Mouse (Mus musculus) midbrain, embryonic 14.5 days (tissue): ENCODE data around the gene Akap6. TPM values are rescaled to one million over a fixed set of nuclear protein-coding genes. Genes with fewer than 3 reads are reported as not detected.

Source experiments
- ATAC-seq: fragments of 200-750 bp; cut with Nextera tagmentation; 2 replicates; pipeline ENCODE4 v1.8.0; 2017; ENCODE audit warnings: moderate number of reproducible peaks, moderate library complexity; ENCODE audit not compliant: low FRiP score, low TSS enrichment
- DNase-seq: peaks from one replicate; pipeline ENCODE4 v3.0.0-alpha.2; 2015
- H3K27ac ChIP-seq: fragments of 300-500 bp; sonication (generic); replicated peaks from 2 replicates; pipeline ENCODE4 v1.5.1; 2014; ENCODE audit warnings: mild to moderate bottlenecking, low read depth, low read length, moderate library complexity
- H3K27me3 ChIP-seq: fragments of 300-500 bp; sonication (generic); 2 replicates; pipeline ENCODE4 v1.6.1; 2014; ENCODE audit warnings: low read length, control low read depth, mixed read lengths; ENCODE audit not compliant: control insufficient read depth, insufficient read depth
- H3K36me3 ChIP-seq: fragments of 300-500 bp; sonication (generic); 2 replicates; pipeline ENCODE4 v1.6.1; 2014; ENCODE audit warnings: low read length, control low read depth; ENCODE audit not compliant: control insufficient read depth, insufficient read depth
- H3K4me1 ChIP-seq: fragments of 300-500 bp; sonication (generic); 2 replicates; pipeline ENCODE4 v1.6.1; 2014; ENCODE audit warnings: mild to moderate bottlenecking, antibody characterized with exemption, low read length, control low read depth; ENCODE audit not compliant: control insufficient read depth, insufficient read depth
- H3K4me2 ChIP-seq: fragments of 300-500 bp; sonication (generic); 2 replicates; pipeline ENCODE4 v1.6.1; 2014; ENCODE audit warnings: mild to moderate bottlenecking, low read length, moderate library complexity
- H3K4me3 ChIP-seq: fragments of 300-500 bp; sonication (generic); replicated peaks from 2 replicates; pipeline ENCODE4 v1.5.1; 2014; ENCODE audit warnings: low read depth, low read length
- H3K9ac ChIP-seq: fragments of 300-500 bp; sonication (generic); replicated peaks from 2 replicates; pipeline ENCODE4 v1.6.1; 2014; ENCODE audit warnings: mild to moderate bottlenecking, low read length, moderate library complexity
- H3K9me3 ChIP-seq: fragments of 300-500 bp; sonication (generic); 2 replicates; pipeline ENCODE4 v1.6.1; 2016; ENCODE audit warnings: low read length, control low read depth, mixed read lengths; ENCODE audit not compliant: control insufficient read depth
- WGBS: fragments of 180-500 bp; shearing (Covaris S2); extraction: QIAGEN DNeasy Blood & Tissue Kit; methylation state at CpG from one replicate; pipeline ENCODE4 v1.1.7; 2014; 5-methylcytosine and 5-hydroxymethylcytosine counted together
- polyA plus RNA-seq: library from polyadenylated mRNA; unstranded; fragments of >200 nt; fragmentation: Nextera tagmentation; extraction: Ambion mirVana; gene quantifications from 2 replicates; pipeline ENCODE4 v1.2.1, GENCODE M21; 2014

Gene Akap6
- polyA plus RNA-seq, 1 experiment from 2014 or later, result 35.2 TPM

DNA sequence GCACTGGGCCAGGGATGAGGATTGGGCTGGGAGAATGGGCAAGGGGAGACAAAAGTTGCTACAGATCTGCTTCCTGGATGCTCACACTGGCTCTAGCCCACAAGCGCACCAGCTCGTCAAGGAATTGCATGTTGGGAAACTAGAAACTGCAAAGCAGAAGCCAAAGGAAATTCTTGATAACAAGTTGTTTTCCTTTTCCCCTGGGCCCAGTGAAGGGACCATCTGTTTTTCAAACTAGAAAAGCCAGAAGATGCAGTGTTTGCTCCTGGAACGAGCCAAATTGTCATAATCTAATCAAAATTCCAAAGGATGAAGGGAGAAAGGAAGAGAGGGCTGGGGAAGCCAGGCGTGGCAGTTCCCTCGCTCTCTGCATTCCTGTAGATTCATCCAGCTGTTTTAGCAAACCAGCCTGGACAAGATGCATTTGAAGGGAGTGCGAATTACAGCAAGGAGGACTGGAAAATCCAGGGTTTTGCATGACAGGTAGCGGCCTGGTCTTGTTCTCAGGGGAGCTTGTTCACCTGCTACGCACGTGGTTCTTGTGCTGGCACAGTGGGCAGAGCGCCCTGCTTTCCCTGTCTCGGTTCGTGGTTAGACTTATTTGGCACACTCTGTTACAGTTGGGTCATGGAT, 136.8 kb downstream of the Akap6 start:
- peaks cover 36% of the 10 kb centered on the region for H3K4me1 ChIP-seq
- 57% methylated on average over 12 of the region's 12 CpGs for WGBS
- H3K27me3 ChIP-seq, result no peaks in the 10 kb centered on the region
- H3K36me3 ChIP-seq, result 0 out of 2 replicates have a peak, but pooled peaks cover under 1% of the 10 kb centered on the region
- DNase-seq (peak; percentile 40), ATAC-seq (no peak)
- no peak overlapping the region for H3K4me3 ChIP-seq
- H3K9me3 ChIP-seq, result no peaks in the 10 kb centered on the region
- peak overlapping the region; percentile 60 for H3K27ac ChIP-seq
- no peak overlapping the region for H3K9ac ChIP-seq
- no peak overlapping the region for H3K4me2 ChIP-seq

DNA sequence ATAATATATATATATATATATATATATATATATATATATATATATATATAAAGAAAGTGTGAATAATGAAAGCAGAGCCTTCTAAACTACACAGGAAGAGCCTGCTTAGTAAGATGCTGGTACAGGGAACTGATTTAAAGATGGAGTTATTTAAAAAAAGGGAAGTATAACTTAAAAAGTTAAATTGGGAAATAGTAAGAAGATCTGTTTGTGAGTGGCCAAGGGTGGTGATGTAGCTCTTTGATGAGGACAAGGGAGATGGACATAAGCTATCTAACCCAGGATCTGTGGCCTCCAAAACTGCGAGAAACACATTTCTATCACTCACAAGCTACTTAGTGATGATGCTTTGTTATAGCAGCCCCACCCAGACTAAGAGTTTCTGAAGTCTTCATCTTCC, 146.8 kb downstream of the Akap6 start:
- no peak for DNase-seq
- no peak for ATAC-seq
- Histone ChIP-seq H3K36me3 (no peaks in the 10 kb centered on the region; the same call in 1 of the 2 replicates), H3K27ac (no peak overlapping the region), H3K4me2 (no peak overlapping the region), H3K9ac (no peak overlapping the region), H3K27me3 (no peaks in the 10 kb centered on the region), H3K4me1 (peaks cover 14% of the 10 kb centered on the region; the same call in 1 of the 2 replicates), H3K9me3 (no peaks in the 10 kb centered on the region), H3K4me3 (no peak overlapping the region)
- 90% methylated on average over 1 of the region's 1 CpGs for WGBS

DNA sequence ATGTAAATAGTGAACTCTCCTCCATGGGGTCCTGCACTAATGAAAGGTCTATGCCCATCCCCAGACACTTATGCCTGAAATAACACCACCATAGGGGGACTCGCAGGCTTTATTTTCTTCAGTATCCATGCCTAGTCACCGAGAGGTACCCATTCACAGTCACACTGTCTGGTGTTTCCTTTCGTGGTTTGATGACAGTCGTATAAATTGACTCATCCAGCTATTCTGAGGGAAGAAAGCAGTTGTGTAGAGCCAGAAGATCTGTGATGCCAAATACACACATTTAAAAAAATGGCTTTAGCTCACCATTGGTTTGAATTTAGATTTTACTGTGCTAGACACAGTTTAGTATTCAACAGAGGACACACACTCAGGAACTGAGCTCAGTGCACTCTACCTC, 147.8 kb downstream of the Akap6 start:
- H3K27ac ChIP-seq, result no peak overlapping the region
- H3K4me3 ChIP-seq, result no peak overlapping the region
- H3K27me3 ChIP-seq, result no peaks in the 10 kb centered on the region
- DNase-seq (no peak), ATAC-seq (no peak)
- H3K4me2 ChIP-seq, result no peak overlapping the region
- no peak overlapping the region for H3K9ac ChIP-seq
- H3K9me3 ChIP-seq, result no peaks in the 10 kb centered on the region
- H3K4me1 ChIP-seq, result peaks cover 17% of the 10 kb centered on the region; the same call in 1 of the 2 replicates
- H3K36me3 ChIP-seq, result no peaks in the 10 kb centered on the region; the same call in 1 of the 2 replicates
- 80% methylated on average over 4 of the region's 4 CpGs for WGBS

DNA sequence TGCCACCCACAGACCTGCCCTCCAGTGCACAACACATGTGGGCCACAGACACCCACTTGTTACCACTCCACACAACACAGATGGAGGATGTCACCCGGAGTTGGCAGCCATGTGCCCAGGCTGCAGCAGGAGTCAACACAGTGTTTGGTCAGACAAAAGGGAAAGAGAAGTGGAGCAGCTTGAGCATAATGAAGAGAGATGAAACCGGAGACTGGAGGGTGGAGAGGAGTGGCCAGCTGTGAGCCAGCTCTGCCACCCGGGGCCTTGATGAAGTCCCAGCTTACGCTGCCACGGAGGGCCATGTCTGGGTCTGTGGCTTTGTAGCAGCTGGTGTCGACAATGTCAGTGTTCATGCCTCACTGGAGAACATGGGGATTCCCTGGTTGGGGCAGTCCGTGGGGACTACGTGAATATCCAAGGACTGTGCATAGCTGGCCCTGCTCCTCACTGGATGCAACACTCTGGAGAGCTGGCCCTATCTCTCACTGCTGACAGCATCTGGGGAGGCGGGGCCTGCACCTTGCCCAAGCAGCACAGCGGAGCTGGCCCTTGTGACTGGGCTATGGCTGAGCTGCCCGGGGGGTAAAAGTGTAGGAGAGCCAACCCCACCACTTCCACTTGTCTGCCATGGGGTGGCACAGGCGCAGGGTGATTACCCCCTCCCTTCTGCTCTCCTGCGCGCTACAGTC, 148.8 kb downstream of the Akap6 start:
- no peaks in the 10 kb centered on the region for H3K9me3 ChIP-seq
- no peak overlapping the region; the same call in 1 of the 2 replicates for H3K9ac ChIP-seq
- H3K4me3 ChIP-seq, result no peak overlapping the region
- no peaks in the 10 kb centered on the region; the same call in 1 of the 2 replicates for H3K36me3 ChIP-seq
- DNase-seq, result no peak
- H3K4me1 ChIP-seq, result peaks cover 17% of the 10 kb centered on the region; the same call in 1 of the 2 replicates
- no peaks in the 10 kb centered on the region for H3K27me3 ChIP-seq
- H3K4me2 ChIP-seq, result no peak overlapping the region
- peak overlapping the region; percentile 61 for H3K27ac ChIP-seq
- peak; percentile 48; the same call in 1 of the 2 replicates for ATAC-seq
- 56% methylated on average over 14 of the region's 14 CpGs for WGBS

DNA sequence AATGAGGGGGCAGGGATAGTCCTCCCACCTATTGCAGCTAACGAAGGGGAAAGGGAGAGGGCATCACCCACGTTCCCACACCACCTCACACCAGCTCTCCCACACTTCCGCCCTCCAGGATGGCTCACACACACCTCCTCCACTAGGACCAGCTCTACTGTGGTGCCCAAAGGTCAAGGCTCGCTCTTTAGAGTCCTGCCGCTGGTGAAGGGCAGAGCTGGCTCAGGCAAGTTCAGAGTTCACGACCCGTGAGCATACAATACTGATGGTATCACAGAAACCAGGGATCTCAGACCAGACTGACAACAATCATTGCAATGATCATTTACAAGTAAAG, 149.3 kb downstream of the Akap6 start:
- Histone ChIP-seq H3K36me3 (no peaks in the 10 kb centered on the region; the same call in 1 of the 2 replicates), H3K27ac (peak overlapping the region; percentile 61; the same call in 1 of the 2 replicates), H3K4me2 (no peak overlapping the region), H3K4me3 (no peak overlapping the region), H3K9me3 (no peaks in the 10 kb centered on the region), H3K27me3 (no peaks in the 10 kb centered on the region), H3K9ac (no peak overlapping the region), H3K4me1 (peaks cover 17% of the 10 kb centered on the region; the same call in 1 of the 2 replicates)
- WGBS, result 74% methylated on average over 7 of the region's 7 CpGs
- DNase-seq (no peak), ATAC-seq (0 out of 2 replicates have a peak, but pooled peaks have one; percentile 20)

DNA sequence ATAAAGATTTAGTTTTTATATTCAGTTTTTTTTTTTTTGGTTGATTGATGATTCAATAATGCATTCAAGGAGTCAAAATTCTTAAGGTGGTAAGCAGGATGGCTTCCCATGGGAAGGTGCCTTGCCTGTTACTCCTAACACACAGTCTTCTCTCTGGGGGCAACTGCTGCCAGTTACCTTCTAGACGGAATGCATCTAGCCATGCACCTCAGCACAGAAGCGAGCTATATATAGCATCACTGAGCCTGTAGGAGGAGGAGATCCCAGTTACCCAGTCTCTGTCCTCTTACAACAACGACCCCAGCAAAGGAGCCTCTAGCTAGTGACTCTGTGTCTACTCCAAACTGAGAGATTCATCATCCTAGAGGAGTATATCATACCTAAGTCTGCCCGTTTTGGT, 150.1 kb downstream of the Akap6 start:
- ATAC-seq (no peak), DNase-seq (no peak)
- no peak overlapping the region for H3K4me2 ChIP-seq
- 83% methylated on average over 4 of the region's 4 CpGs for WGBS
- no peak overlapping the region for H3K4me3 ChIP-seq
- no peak overlapping the region for H3K9ac ChIP-seq
- no peak overlapping the region for H3K27ac ChIP-seq
- H3K27me3 ChIP-seq, result no peaks in the 10 kb centered on the region
- H3K4me1 ChIP-seq, result peaks cover 17% of the 10 kb centered on the region; the same call in 1 of the 2 replicates
- H3K9me3 ChIP-seq, result no peaks in the 10 kb centered on the region
- H3K36me3 ChIP-seq, result no peaks in the 10 kb centered on the region

DNA sequence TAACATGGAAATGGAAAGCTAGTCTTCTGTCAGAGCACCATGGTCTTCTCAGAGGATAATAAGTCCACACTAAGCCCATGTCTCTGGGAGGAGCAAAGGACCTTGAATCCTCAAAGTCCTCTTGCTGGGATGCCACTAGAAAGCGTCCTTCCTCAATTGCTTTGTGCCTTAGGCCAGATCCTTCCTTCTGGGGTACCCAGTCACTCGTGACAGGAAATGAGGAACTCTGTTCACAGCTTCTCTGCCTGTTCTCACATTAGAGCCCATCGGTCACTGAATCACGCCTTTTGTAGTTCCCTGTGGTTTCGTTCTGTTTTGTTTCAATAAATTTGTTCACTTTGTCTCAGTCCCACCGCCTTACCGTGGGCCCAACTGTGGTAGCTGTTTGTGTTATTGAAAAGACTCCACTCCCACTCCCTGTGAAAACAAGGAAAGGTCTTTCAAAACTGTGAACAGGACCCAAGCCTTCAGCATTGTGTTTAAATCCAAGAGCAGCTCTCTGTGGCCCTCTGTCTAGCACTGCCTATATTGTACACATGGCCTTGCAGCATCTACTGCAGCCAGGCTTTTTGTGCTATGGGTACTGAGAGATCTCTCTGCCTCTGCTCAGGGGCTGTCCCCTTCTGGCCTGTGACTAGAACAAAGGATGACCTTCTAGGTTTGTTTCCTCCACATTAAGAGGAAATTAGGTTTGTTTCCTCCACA, 151.3 kb downstream of the Akap6 start:
- WGBS, result 64% methylated on average over 7 of the region's 7 CpGs
- no peak overlapping the region for H3K4me2 ChIP-seq
- H3K9me3 ChIP-seq, result no peaks in the 10 kb centered on the region
- H3K4me3 ChIP-seq, result no peak overlapping the region
- H3K4me1 ChIP-seq, result peaks cover 17% of the 10 kb centered on the region; the same call in 1 of the 2 replicates
- H3K36me3 ChIP-seq, result no peaks in the 10 kb centered on the region
- no peak overlapping the region for H3K9ac ChIP-seq
- no peak for ATAC-seq
- no peaks in the 10 kb centered on the region for H3K27me3 ChIP-seq
- H3K27ac ChIP-seq, result 0 out of 2 replicates have a peak overlapping the region, but pooled peaks have one; percentile 26
- no peak for DNase-seq

DNA sequence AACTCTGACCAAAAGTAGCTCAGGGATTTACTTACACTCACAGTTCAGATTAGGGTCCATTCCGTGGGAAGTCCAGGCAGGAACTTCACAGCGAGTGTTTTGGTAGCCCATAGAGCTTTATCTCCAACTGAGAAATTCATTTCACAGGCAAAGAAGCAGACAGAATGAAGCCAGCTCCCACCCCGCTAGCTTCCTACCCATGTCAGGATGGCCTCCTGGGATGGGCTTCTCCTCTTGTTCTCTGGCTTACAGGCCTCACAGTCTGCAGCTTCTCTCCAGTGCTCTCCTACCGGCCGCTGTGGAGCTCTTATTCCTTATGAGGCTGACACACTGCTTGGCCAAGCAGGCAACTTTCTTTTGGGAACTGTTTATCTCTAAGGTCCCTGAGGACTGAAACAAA, 152.0 kb downstream of the Akap6 start:
- H3K4me1 ChIP-seq, result peaks cover 17% of the 10 kb centered on the region; the same call in 1 of the 2 replicates
- WGBS, result 70% methylated on average over 5 of the region's 5 CpGs
- H3K9ac ChIP-seq, result no peak overlapping the region
- ATAC-seq (no peak), DNase-seq (no peak)
- no peak overlapping the region for H3K4me3 ChIP-seq
- H3K9me3 ChIP-seq, result no peaks in the 10 kb centered on the region
- H3K27me3 ChIP-seq, result no peaks in the 10 kb centered on the region
- H3K27ac ChIP-seq, result no peak overlapping the region
- no peaks in the 10 kb centered on the region for H3K36me3 ChIP-seq
- H3K4me2 ChIP-seq, result no peak overlapping the region
